In genomic region chr1:13870631-13871286, GRCm38 (mm10) we compare ENCODE assay signal across 15 mouse cellular contexts.
A peak's percentile ranks its signal among the peaks of the same experiment; 100 is the strongest.
DNase-seq lines count a peak whose midpoint lies in the region; ATAC-seq and TF ChIP-seq lines count a peak whose summit lies in the region.
"Had no signal": no experiment of that assay in that cellular context is flagged by ENCODE, and none has a peak within 500 bp of the region (broad histone marks: within the 10 kb centered on the region; RNA-seq: fewer than 3 reads in every experiment).

No protein-coding gene starts in this region.

- no peaks in the 10 kb centered on the region for H3K9me3 ChIP-seq in intestine, embryonic 16.5 days (ENCODE audit: control insufficient read depth, low read length)
- H3K9me3 ChIP-seq: kidney, embryonic 15.5 days; limb, embryonic 15.5 days had no signal

- ATAC-seq in intestine, embryonic 16.5 days, result no peak

- peak; percentile 62 to 66 for DNase-seq in cerebellum, postnatal 10 days
- DNase-seq in cerebellum, adult 9-11 months, result no peak
- DNase-seq in layer of hippocampus, adult 9-11 months, result peak; percentile 8
- no peak for DNase-seq in layer of hippocampus, postnatal 25 days (ENCODE audit: extremely low spot score in 1 of 2, low spot score in 1 of 2)
- DNase-seq in brain, embryonic 14.5 days (ENCODE audit: low read depth), result peak; percentile 51
- DNase-seq in left cerebral cortex, postnatal 14 days (ENCODE audit: low spot score in 2 of 2), result peak; percentile 13 to 26
- no peak for DNase-seq in MN1 (ENCODE audit: low spot score)
- DNase-seq: adrenal gland, adult 2 months; gastrocnemius, postnatal 25 days; lung, adult 2 months; spleen, adult 18-20 months had no signal

- H3K27me3 ChIP-seq in intestine, embryonic 16.5 days (replicated peaks; ENCODE audit: control insufficient read depth, insufficient read depth, low read length), result no peaks in the 10 kb centered on the region
- H3K27me3 ChIP-seq: kidney, embryonic 15.5 days; limb, embryonic 15.5 days had no signal

- no peak overlapping the region for H3K4me3 ChIP-seq in intestine, embryonic 16.5 days (ENCODE audit: low read length)
- H3K4me3 ChIP-seq: kidney, embryonic 15.5 days; limb, embryonic 15.5 days had no signal

- H3K4me2 ChIP-seq in intestine, embryonic 16.5 days (ENCODE audit: low read depth, low read length), result no peak overlapping the region
- H3K4me2 ChIP-seq: heart, embryonic 11.5 days; kidney, embryonic 15.5 days; limb, embryonic 15.5 days had no signal

- TF ChIP-seq CTCF in brain, embryonic 14.5 days (IDR thresholded peaks at IDR 0.05; ENCODE audit: borderline replicate concordance, extremely low read depth, insufficient read depth, insufficient read length), result no peak

- no peaks in the 10 kb centered on the region for H3K36me3 ChIP-seq in intestine, embryonic 16.5 days (ENCODE audit: control insufficient read depth, insufficient read depth, low read length)
- H3K36me3 ChIP-seq: kidney, embryonic 15.5 days; limb, embryonic 15.5 days had no signal

- no peak overlapping the region for H3K9ac ChIP-seq in intestine, embryonic 16.5 days (ENCODE audit: low read depth, low read length)
- H3K9ac ChIP-seq: kidney, embryonic 15.5 days; limb, embryonic 15.5 days had no signal

- H3K27ac ChIP-seq in intestine, embryonic 16.5 days (ENCODE audit: low read length), result no peak overlapping the region
- H3K27ac ChIP-seq: kidney, embryonic 15.5 days; limb, embryonic 15.5 days had no signal

- 62% methylated on average over 3 of the region's 3 CpGs for WGBS in intestine, embryonic 16.5 days

- TF ChIP-seq POLR2A in brain, embryonic 14.5 days (IDR thresholded peaks at IDR 0.05; ENCODE audit: borderline replicate concordance, extremely low read depth, insufficient read depth, insufficient read length, poor library complexity, severe bottlenecking), result no peak

- no peaks in the 10 kb centered on the region for H3K4me1 ChIP-seq in intestine, embryonic 16.5 days (ENCODE audit: control insufficient read depth, insufficient read depth, low read length)
- H3K4me1 ChIP-seq: kidney, embryonic 15.5 days; limb, embryonic 15.5 days had no signal

- intact Hi-C loops in left cerebral cortex, postnatal 14 days (cut with DNase I), result no loop called here

Comparison
In these comparisons a context has a peak if more than half of its experiments do, and no peak if none do; other contexts are left out.
1. DNase-seq: peak in cerebellum, postnatal 10 days (2 of 2), layer of hippocampus, adult 9-11 months (single experiment), brain, embryonic 14.5 days (single experiment) and left cerebral cortex, postnatal 14 days (2 of 2); none in cerebellum, adult 9-11 months (single experiment), layer of hippocampus, postnatal 25 days (0 of 2) and MN1 (single experiment).